Mouse (Mus musculus): ENCODE results near the gene Hoxa4. TPM values are rescaled to one million over a fixed set of nuclear protein-coding genes. Genes with fewer than 3 reads are reported as not detected.

Gene Hoxa4
- polyA plus RNA-seq, 1 experiment from 2014 or later: 1.8 TPM

DNA sequence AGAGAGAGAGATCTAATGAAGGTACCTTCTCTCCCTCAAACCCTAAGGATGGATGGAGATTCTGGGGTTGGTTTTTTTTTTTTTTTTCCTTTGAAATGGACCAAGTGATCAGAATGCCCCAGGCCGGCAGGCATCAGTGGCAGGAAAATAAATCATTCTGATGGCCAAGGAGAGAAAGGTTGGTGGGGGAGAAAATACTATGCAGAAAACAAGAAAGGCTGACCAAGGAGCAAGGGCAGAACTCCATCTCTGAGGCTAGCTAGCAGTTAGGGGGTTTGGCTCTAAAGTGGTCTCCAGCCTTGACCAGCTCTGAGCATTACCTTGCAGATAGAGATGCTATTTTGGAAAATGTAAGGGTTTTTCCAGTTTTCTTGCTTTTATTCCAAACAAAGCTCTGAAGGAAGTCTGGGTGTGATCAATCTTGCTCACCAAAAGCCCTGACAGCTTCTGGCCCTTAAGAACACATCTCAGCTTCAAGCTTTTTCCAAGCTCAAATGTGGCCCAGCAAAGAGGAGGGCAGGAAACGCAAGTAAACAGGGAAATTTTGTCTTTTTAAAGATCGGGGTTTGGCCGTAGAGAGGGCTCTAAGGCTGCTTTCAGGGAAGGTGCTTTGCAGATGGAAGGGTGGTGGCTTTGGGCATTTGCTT is 25.0 kb downstream of the Hoxa4 start:
- DNase-seq (ENCODE audit: low spot score): peak; percentile 48
- Histone ChIP-seq H3K27ac (peak overlapping the region; percentile 90), H3K4me1 (peaks cover 95% of the 10 kb centered on the region), H3K36me3 (peaks cover 15% of the 10 kb centered on the region), H3K4me3 (peak overlapping the region; percentile 41; the same call in 1 of the 2 replicates), H3K9me3 (replicated peaks) (no peaks in the 10 kb centered on the region), H3K27me3 (ENCODE audit: low read depth, poor library complexity, severe bottlenecking) (peaks cover 58% of the 10 kb centered on the region)
- WGBS: 2% methylated on average over 4 of the region's 4 CpGs

DNA sequence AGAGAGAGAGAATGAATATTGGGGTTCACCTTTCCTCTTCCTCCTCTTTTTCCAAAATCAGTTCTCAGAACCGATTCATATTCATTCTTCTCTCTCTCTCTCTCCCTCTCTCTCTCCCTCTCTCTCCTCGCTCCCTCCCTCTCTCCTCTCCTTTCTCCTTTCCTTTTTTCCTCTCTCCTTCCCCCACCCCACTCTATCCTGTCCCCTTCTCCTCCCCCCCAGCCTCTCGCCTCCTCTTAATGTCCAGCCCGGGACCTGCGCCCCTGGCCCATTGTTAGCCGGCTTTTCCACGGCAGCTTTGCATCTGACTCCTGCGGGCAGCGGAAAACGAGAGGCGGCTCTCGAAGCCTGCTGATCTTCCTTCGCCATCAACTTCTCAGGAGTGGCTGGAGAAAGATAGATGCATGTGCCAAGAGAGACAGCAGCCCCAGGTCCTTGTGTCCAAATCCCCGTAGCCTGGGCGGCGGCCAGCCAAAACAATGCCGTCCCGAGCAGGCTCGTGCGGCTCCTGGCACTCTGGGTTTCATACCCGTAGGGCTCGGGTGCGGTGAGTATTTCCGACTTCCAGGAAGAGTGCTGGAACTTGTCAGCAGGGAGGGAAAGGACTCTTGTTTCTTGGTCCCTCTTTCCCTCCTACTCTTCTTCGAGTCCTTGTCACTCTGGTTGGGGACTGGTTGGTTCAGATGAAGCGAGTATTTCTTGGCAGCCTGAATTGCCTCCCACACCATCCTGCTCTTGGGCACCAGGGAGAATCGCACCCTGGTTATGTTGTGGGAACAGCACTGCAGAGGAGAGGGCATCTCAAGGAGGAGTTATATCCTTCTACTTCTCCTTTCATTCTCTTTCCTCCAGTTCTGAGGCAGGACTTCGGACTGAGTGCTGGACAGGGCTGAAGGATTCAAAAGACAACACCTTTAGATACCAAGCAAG is 25.8 kb downstream of the Hoxa4 start:
- peak; percentile 72 for DNase-seq (ENCODE audit: low spot score)
- Histone ChIP-seq H3K27ac (peak overlapping the region; percentile 90), H3K27me3 (ENCODE audit: low read depth, poor library complexity, severe bottlenecking) (peaks cover 50% of the 10 kb centered on the region), H3K4me1 (peaks cover 95% of the 10 kb centered on the region), H3K4me3 (peak overlapping the region; percentile 58), H3K36me3 (peaks cover 13% of the 10 kb centered on the region), H3K9me3 (replicated peaks) (no peaks in the 10 kb centered on the region)
- under 1% methylated on average over 28 of the region's 28 CpGs for WGBS

DNA sequence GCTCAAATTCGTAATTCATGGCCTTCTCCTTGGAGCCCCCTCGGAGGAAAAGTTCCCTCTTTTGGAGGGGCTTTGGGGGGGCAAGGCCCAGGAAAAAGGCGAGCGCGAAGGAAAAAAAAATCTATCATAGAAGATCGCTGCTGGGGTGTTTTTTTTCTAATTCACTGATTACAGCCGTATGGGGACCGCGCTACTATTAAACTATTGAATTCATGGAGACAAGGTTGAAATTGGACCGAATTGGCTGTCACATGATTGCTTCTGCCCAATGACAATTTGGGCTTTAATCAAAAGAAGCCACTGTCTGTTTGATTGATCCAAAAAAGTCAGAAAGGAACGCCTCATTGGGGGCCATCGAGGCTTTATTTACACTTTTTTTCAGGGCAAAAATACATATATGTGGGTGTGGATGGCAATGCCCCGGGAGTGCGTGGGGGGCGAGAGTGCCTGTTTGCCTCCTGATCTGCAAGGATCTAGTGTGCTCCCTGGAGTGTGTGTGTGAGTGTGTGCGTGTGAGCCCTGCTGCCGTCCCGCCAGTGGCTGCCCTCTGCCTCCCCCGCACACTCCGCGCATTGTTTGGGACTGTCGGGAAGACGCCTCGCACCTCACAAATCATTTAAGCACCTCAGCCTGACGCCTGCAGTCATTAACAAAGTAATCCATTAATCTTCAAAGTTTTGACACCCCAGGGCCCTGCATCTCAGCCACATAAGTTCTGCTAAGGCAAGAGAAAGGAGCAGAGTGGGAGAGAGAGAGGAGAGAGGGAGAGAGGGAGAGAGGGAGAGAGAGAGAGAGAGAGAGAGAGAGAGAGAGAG is 26.7 kb downstream of the Hoxa4 start, which contains the start of gene Hoxa2:
Hoxa2 (minus strand) TSS at position 206 of the 815 bp plus-strand sequence.
- no peaks in the 10 kb centered on the region for H3K9me3 ChIP-seq (replicated peaks)
- peak within 1 kb of the TSS; percentile 58 for H3K4me3 ChIP-seq
- WGBS: under 1% methylated on average over 25 of the region's 25 CpGs
- peak; percentile 77 for DNase-seq (ENCODE audit: low spot score)
- peaks cover 95% of the 10 kb centered on the region for H3K4me1 ChIP-seq
- H3K27me3 ChIP-seq (ENCODE audit: low read depth, poor library complexity, severe bottlenecking): peaks cover 46% of the 10 kb centered on the region
- H3K27ac ChIP-seq: peak within 1 kb of the TSS; percentile 90
- H3K36me3 ChIP-seq: peaks cover 4% of the 10 kb centered on the region

DNA sequence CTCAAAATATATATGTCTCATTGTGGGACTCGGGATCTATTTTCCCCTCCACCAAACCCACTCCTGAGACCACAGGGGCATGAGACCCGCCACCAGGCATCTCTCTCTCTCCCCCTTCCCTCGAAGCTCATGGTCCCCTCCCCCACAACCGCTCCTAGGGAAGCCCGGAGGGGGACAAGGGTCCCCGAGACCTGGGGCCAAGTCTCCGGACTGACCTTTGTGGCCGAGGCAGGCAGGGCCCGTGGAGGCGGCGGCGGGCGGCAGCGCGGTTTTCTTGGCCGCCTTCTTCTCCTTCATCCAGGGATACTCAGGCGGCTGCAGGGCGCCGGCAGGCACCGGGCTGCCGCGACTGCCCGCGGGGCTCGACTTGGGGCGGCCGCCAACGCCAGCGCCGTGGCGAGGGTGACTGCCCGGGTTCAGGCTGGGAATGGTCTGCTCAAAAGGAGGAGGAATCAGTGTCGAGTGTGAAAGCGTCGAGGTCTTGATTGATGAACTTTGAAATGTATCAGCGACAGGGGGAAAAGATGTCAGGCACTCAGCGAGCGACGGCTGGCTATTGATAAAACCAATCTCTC is 27.4 kb downstream of the Hoxa4 start:
- DNase-seq (ENCODE audit: low spot score): peak; percentile 79
- H3K4me1 ChIP-seq: peaks cover 96% of the 10 kb centered on the region
- H3K36me3 ChIP-seq: 0 out of 2 replicates have a peak, but pooled peaks cover 2% of the 10 kb centered on the region
- under 1% methylated on average over 39 of the region's 39 CpGs for WGBS
- H3K27me3 ChIP-seq (ENCODE audit: low read depth, poor library complexity, severe bottlenecking): peaks cover 49% of the 10 kb centered on the region
- H3K4me3 ChIP-seq: peak overlapping the region; percentile 58
- peak overlapping the region; percentile 90 for H3K27ac ChIP-seq
- no peaks in the 10 kb centered on the region for H3K9me3 ChIP-seq (replicated peaks)

DNA sequence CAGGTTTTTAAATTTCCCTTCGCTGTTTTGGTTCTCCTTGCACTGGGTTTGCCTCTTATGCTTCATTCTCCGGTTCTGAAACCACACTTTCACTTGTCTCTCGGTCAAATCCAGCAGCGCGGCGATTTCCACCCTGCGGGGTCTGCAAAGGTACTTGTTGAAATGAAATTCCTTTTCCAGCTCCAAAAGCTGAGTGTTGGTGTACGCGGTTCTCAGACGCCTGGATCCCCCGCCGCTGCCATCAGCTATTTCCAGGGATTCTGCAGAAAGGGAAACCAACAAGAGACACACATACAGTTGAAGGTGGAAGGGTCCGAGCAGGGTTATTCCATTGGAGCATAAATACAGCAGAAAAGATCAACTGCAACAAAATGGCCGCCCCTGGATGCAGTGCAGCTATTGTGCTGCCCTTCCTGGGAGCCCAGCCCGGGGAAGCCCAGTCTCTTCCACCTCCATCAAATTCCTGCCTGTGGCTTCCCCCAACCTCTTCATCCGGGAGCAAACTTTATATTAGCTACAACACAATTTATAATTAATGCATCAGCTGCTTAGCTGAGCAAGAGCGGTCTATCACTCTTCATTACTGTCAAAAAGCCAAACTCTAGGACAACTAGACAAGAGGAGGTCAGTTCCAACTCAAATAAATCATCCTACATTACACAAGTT is 28.1 kb downstream of the Hoxa4 start:
- Histone ChIP-seq H3K4me3 (peak overlapping the region; percentile 58), H3K36me3 (no peaks in the 10 kb centered on the region), H3K27ac (peak overlapping the region; percentile 90), H3K4me1 (peaks cover 97% of the 10 kb centered on the region), H3K27me3 (ENCODE audit: low read depth, poor library complexity, severe bottlenecking) (peaks cover 48% of the 10 kb centered on the region), H3K9me3 (replicated peaks) (no peaks in the 10 kb centered on the region)
- WGBS: 2% methylated on average over 17 of the region's 17 CpGs
- peak; percentile 73 for DNase-seq (ENCODE audit: low spot score)

DNA sequence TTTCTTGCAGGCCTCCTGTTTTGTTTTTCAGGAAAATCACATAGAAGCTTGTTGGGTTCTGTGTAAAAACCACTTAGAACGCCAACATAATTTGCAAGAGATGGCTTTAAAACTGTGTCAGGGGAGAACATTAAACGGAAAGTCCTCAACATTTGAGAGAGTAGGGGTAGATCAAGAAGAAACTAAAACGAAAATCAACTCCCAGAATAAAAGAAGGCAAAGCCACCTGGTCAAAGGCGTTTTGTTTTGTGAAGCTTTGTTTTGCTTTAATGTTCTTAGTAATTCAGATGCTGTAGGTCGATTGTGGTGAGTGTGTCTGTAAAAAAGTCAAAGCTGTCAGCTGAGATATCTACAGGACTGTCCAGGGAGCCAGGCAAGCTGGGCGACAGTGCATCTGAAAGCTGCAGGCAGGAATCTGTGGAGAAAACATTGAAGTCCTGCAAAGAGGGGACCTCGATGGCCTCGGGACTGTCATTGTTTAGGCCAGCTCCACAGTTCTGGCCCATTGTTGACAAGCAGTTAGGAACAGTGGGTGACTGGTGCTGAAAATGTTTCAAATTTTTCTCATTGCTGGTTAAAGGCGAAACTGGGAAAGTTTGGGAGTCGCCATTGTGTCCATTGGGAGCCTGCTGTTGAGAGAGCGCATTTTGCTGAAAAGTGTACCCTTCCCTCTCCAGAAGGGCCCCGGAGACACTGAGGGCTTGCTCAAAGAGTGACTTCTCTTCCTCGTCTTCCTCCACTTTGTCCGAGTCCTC is 28.8 kb downstream of the Hoxa4 start:
- WGBS: 6% methylated on average over 14 of the region's 14 CpGs
- Histone ChIP-seq H3K36me3 (no peaks in the 10 kb centered on the region), H3K27me3 (ENCODE audit: low read depth, poor library complexity, severe bottlenecking) (peaks cover 44% of the 10 kb centered on the region), H3K27ac (peak overlapping the region; percentile 90), H3K4me3 (peak overlapping the region; percentile 58), H3K9me3 (replicated peaks) (no peaks in the 10 kb centered on the region), H3K4me1 (peaks cover 96% of the 10 kb centered on the region)
- peak; percentile 58 for DNase-seq (ENCODE audit: low spot score)

DNA sequence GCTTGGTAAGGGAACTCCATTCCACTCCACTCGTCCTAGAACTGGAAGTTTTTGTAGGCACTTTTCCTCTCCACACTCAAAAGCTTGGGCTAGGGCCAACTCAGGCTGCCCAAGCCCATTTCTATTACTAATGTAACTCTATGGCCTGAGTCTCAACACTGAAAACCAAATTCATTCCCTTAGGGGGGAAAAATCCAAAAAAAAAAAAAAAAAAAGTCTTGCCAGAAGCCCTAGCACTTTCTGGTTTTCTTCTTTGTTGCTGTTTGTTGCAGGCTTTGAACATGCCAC is 29.5 kb downstream of the Hoxa4 start:
- H3K27ac ChIP-seq: no peak overlapping the region
- no peaks in the 10 kb centered on the region for H3K9me3 ChIP-seq (replicated peaks)
- no peak for DNase-seq (ENCODE audit: low spot score)
- H3K27me3 ChIP-seq (ENCODE audit: low read depth, poor library complexity, severe bottlenecking): peaks cover 44% of the 10 kb centered on the region
- 14% methylated on average over 1 of the region's 1 CpGs for WGBS
- no peaks in the 10 kb centered on the region for H3K36me3 ChIP-seq
- H3K4me3 ChIP-seq: 0 out of 2 replicates have a peak overlapping the region, but pooled peaks have one; percentile 88
- peaks cover 96% of the 10 kb centered on the region for H3K4me1 ChIP-seq

DNA sequence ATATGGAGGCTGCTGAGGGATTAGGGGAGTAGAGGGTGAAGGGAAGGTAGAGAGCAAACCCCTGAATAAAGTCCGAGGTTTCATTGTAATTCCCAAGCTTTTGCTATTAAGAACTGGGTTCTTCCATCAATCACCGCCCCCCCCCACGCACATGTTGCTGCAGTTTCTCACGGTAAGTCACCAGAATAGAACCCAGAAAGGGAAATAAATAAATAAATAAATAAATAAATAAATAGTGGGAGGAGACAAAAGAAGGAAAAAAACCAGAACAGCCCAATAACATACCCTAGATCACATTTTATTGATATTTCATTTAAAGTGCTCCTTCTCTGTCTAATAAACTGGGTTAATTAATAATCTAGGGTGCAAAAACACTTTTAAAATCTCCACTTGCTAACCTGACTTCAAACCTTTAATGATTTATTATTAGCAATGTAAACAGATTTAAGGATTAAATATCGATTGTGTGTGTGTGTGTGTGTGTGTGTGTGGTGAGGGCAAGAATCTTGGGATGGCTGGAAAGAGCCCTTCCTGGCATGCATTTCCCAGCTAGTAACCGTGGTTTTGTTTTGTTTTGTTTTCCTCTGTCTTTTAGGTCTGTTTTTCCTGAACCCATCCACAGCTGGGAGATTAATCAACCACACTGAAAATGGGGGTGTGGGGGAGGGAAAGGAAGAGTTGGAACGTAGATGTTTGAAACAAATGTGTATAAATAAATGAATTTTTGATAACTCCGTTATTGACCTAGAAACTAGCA is 30.0 kb downstream of the Hoxa4 start:
- peak overlapping the region; percentile 88 for H3K4me3 ChIP-seq
- DNase-seq (ENCODE audit: low spot score): peak; percentile 70
- no peaks in the 10 kb centered on the region for H3K36me3 ChIP-seq
- H3K27me3 ChIP-seq (ENCODE audit: low read depth, poor library complexity, severe bottlenecking): peaks cover 44% of the 10 kb centered on the region
- 5% methylated on average over 8 of the region's 8 CpGs for WGBS
- peaks cover 96% of the 10 kb centered on the region for H3K4me1 ChIP-seq
- H3K9me3 ChIP-seq (replicated peaks): no peaks in the 10 kb centered on the region
- H3K27ac ChIP-seq: 0 out of 2 replicates have a peak overlapping the region, but pooled peaks have one; percentile 75

DNA sequence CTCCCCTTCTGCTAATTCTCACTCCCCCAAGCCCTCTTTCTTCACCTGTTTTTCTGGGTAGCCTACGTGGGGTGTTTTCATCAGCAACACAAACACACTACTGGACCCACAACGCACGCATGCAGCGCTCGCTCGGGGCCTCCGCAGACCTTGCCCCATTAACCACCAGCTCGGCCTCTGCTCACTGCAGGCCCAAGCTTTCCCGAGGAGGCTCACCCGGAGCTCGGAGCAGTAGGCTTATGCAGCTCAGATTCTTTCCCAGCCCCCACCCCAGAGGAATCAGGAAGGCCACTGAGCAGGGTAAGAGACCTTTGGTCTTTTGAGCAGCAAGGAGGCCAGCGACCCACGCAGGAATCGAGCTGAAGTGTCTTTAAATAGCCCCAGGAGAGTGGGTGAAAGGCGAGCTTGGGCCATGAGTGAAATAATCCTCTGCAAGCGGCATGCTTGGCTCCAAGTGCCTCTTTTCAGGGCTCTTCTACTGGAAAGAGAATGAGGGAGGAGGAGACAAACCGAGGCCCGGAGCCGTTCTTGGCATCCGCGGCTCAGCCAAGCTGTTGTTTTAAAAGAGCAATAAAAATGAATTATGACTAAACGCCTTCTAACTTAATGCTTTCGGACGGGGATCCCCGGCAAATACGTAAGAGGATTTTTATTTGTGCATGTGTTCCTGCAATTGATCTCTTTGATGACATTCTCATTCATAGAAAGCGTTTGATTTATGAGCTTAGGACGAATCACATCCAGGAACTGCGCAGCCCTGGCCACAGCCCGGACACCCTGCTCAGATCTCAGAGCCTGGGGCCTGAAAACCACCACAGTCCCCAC is 30.8 kb downstream of the Hoxa4 start:
- peaks cover 91% of the 10 kb centered on the region for H3K4me1 ChIP-seq
- peak overlapping the region; percentile 88 for H3K4me3 ChIP-seq
- H3K36me3 ChIP-seq: no peaks in the 10 kb centered on the region
- peak overlapping the region; percentile 75 for H3K27ac ChIP-seq
- peak; percentile 72 for DNase-seq (ENCODE audit: low spot score)
- peaks cover 45% of the 10 kb centered on the region for H3K27me3 ChIP-seq (ENCODE audit: low read depth, poor library complexity, severe bottlenecking)
- no peaks in the 10 kb centered on the region for H3K9me3 ChIP-seq (replicated peaks)
- under 1% methylated on average over 30 of the region's 30 CpGs for WGBS

DNA sequence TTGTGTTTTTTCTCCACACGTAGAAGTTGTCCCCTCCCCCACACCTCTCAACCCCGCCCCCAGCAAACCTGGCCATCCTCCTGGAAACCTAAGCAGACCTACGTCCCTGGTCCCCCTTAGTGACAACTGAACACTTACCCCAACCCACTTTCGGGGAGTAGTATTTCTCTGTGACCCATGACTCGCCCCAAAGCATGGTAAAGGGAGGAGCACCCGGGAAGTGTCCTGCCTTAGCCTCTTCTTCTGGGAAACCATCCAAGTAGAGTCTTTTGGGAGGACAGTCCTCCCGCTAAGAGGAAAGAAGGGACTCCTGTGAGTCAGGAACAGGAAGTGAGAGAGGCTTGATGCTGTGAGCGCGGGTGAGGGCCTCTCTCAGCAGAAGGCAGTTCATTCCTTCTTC is 31.6 kb downstream of the Hoxa4 start:
- DNase-seq (ENCODE audit: low spot score): peak; percentile 50
- H3K27me3 ChIP-seq (ENCODE audit: low read depth, poor library complexity, severe bottlenecking): peaks cover 51% of the 10 kb centered on the region
- peak overlapping the region; percentile 88 for H3K4me3 ChIP-seq
- peak overlapping the region; percentile 75 for H3K27ac ChIP-seq
- 2% methylated on average over 9 of the region's 9 CpGs for WGBS
- H3K4me1 ChIP-seq: peaks cover 83% of the 10 kb centered on the region
- no peaks in the 10 kb centered on the region for H3K9me3 ChIP-seq (replicated peaks)
- no peaks in the 10 kb centered on the region for H3K36me3 ChIP-seq

Data from limb, embryonic 10.5 days (tissue).